Mouse (Mus musculus) G1E (cell line): ENCODE data around the gene Clasp1.

Source experiments
- CTCF ChIP-seq: IDR thresholded peaks from 2 replicates; pipeline ENCODE4 v1.5.1; 2012; ENCODE audit warnings: low read depth, low read length, inconsistent platforms, mixed read lengths
- GATA1 ChIP-seq: IDR thresholded peaks from 2 replicates; pipeline ENCODE4 v1.6.1; 2012; ENCODE audit warnings: borderline replicate concordance, low read length, inconsistent platforms, mixed read lengths
- GATA2 ChIP-seq: IDR thresholded peaks from 2 replicates; pipeline ENCODE4 v1.6.1; 2012; ENCODE audit warnings: low read depth, low read length, inconsistent platforms, borderline replicate concordance
- POLR2AphosphoS5 ChIP-seq: IDR thresholded peaks from 2 replicates; pipeline ENCODE4 v1.6.1; 2012; ENCODE audit warnings: low read depth, low read length, inconsistent platforms; ENCODE audit not compliant: insufficient replicate concordance
- TAL1 ChIP-seq: conservative IDR thresholded peaks from 2 replicates; pipeline ENCODE4 v1.6.1; 2012; ENCODE audit warnings: low read depth, low read length, inconsistent platforms, mixed read lengths

- TF ChIP-seq CTCF (no peak), GATA1 (no peak), TAL1 (no peak), POLR2AphosphoS5 (no peak), GATA2 (no peak)
Measured at GRCm38 (mm10) chr1:118431548-118431947, 42.7 kb downstream of the Clasp1 start.
